Mouse (Mus musculus) lung, adult 2 months (tissue): Measurements from ENCODE around the gene Spink2. TPM values are rescaled to one million over a fixed set of nuclear protein-coding genes. Genes with fewer than 3 reads are reported as not detected.

ENCODE experiments used
- DNase-seq: peaks from one replicate; pipeline ENCODE4 v3.0.0; 2022
- H3K4me1 ChIP-seq: fragments of 200-500 bp; 2 replicates; pipeline ENCODE4 v1.6.1; 2011; ENCODE audit warnings: low read length; ENCODE audit not compliant: control insufficient read depth, insufficient read depth
- H3K4me3 ChIP-seq: fragments of 200-500 bp; replicated peaks from 2 replicates; pipeline ENCODE3; 2011; ENCODE audit warnings: low read depth, mild to moderate bottlenecking, control low read depth, low read length; ENCODE audit errors: extremely low read depth
- CTCF ChIP-seq: fragments of 200-500 bp; IDR thresholded peaks from 2 replicates; pipeline ENCODE4 v1.5.1; 2011; ENCODE audit warnings: mild to moderate bottlenecking, low read length, control low read depth; ENCODE audit not compliant: insufficient read depth
- POLR2A ChIP-seq: fragments of 200-500 bp; IDR thresholded peaks from 2 replicates; pipeline ENCODE4 v1.6.1; 2011; ENCODE audit warnings: low read depth, mild to moderate bottlenecking, control low read depth, low read length, borderline replicate concordance; ENCODE audit errors: extremely low read depth
- WGBS: fragments of 180-500 bp; shearing (Covaris S2); methylation state at CpG from one replicate; pipeline ENCODE4 v1.1.7; 2018; 5-methylcytosine and 5-hydroxymethylcytosine counted together
- polyA plus RNA-seq: library from polyadenylated mRNA; depleted of rRNA; stranded (reverse); fragments of >200 nt; gene quantifications from 2 replicates; pipeline ENCODE4 v1.2.3, GENCODE M21; 2012

The Spink2 gene
- polyA plus RNA-seq, 1 experiment, result 2.4 TPM

DNA sequence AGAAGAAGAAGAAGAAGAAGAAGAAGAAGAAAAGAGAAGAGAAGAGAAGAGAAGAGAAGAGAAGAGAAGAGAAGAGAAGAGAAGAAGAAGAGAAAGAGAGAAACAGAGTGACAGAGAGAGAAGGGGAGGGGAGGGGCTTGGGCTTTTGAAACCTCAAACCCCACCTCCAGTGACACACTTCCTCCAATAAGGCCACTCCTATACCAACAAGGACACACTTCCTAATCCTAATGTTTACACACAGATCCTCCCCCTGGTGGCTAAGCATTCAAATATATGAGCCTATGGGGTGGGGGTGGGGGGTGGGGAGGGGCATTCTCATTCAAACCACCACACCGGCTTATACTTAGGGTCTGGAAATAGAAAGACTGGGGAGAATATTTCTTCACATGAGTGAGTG is 27.9 kb downstream of the Spink2 start:
- H3K4me1 ChIP-seq, result no peaks in the 10 kb centered on the region
- TF ChIP-seq POLR2A (no peak), CTCF (no peak)
- DNase-seq, result no peak
- WGBS, result 32% methylated on average over 1 of the region's 1 CpGs
- no peak overlapping the region for H3K4me3 ChIP-seq

DNA sequence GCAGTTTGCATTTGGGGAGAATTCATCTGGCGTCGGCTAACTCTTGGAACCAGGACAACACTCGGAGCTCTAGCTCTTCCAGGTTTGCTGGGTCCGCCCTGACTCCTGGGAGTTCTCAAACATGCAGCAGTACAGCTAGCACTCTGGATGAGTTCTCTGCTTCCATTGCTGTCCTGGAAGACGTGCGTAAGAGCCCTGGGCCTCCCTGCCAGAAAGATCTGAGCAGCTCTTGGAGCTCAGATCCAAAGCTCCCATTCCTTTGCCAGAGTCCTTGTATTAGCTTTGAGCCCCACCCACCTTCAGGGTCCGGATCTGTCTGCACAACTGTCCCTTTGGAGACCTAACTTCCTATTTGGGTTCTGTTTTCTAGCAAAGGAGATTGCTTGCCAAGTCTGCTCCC is 29.8 kb downstream of the Spink2 start:
- Histone ChIP-seq H3K4me1 (no peaks in the 10 kb centered on the region), H3K4me3 (no peak overlapping the region)
- TF ChIP-seq POLR2A, result no peak
- TF ChIP-seq CTCF, result no peak
- no peak for DNase-seq
- WGBS, result 59% methylated on average over 7 of the region's 7 CpGs

DNA sequence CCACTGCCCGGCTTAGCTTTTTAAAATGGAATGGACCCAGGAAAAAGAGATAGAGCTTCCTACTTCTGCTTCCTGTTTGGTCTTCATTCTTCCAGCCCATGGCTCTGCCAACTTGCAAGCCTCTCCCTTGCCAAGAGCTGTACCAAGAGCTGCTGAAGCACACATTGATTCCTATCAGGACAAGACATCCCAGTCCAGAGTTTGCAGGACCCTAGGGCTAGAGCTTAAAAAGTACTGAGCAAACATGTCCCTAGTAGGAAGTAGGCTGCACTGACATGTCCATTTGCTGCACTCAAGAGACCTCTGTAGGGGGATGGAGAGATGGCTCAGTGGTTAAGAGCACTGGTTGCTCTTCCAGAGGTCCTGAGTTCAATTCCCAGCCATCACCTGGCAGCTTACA is 32.3 kb downstream of the Spink2 start:
- TF ChIP-seq CTCF (no peak), POLR2A (no peak)
- no peak overlapping the region for H3K4me3 ChIP-seq
- WGBS, result 63% methylated on average over 1 of the region's 1 CpGs
- H3K4me1 ChIP-seq, result no peaks in the 10 kb centered on the region
- no peak for DNase-seq

DNA sequence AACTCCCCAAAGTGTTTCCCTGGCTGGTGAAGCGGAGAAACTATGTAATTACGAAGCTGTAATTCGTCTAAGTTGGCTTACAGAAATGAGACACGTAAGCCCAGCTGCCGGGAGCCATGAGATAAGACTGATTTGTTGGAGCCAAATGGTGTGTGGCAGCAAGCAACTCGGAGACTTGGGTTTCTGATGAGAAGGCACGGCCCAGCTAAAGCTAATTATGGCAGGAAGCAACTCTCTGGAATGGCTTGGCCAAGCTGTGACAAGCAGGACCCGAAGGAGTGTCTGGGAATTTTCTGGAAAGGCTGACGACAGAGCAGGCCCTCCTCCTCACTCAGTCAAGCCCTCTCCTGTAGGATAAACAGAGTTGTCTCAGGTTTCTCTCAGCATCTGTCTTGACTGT is 33.3 kb downstream of the Spink2 start:
- no peak for DNase-seq
- no peaks in the 10 kb centered on the region for H3K4me1 ChIP-seq
- no peak overlapping the region for H3K4me3 ChIP-seq
- no peak for TF ChIP-seq POLR2A
- no peak for TF ChIP-seq CTCF
- 54% methylated on average over 9 of the region's 9 CpGs for WGBS

DNA sequence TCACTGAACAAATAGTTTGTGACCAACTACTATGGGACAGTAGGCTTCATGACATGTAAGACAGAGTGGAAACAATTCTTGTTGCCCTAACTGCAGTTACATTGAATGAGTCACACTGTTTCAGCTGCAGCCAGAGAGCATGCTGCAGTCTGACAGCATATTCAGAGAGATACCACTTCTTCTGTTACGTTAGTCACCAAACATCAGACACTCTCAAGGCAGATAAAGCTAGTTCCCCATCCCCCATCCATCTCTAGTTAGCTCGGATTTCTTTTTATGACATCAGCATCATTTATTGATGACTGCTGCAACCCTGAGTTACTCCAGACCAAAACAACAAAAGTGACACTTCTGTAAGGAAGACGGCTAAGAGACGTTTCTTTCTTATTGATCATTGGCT is 36.5 kb downstream of the Spink2 start:
- no peak overlapping the region for H3K4me3 ChIP-seq
- no peaks in the 10 kb centered on the region for H3K4me1 ChIP-seq
- 67% methylated on average over 4 of the region's 4 CpGs for WGBS
- TF ChIP-seq POLR2A (no peak), CTCF (no peak)
- DNase-seq, result no peak

DNA sequence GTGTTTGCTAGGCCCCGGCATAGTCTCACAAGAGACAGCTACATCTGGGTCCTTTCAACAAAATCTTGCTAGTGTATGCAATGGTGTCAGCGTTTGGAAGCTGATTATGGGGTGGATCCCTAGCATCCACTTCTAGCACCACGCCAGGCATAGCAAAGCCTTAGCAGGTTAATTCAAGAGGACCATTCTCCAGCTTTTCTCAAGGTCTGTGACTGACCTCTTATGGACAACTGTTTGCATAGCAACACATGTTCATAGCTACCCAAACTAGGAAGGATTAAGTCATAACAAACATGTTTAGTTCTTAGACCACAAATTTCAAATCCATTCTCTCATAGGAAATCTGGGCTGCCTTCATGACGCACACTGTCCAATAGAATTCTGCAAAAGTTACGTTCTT is 40.7 kb downstream of the Spink2 start:
- 54% methylated on average over 5 of the region's 5 CpGs for WGBS
- no peak for TF ChIP-seq POLR2A
- no peak for TF ChIP-seq CTCF
- H3K4me1 ChIP-seq, result peaks cover 7% of the 10 kb centered on the region
- no peak overlapping the region for H3K4me3 ChIP-seq
- DNase-seq, result no peak

DNA sequence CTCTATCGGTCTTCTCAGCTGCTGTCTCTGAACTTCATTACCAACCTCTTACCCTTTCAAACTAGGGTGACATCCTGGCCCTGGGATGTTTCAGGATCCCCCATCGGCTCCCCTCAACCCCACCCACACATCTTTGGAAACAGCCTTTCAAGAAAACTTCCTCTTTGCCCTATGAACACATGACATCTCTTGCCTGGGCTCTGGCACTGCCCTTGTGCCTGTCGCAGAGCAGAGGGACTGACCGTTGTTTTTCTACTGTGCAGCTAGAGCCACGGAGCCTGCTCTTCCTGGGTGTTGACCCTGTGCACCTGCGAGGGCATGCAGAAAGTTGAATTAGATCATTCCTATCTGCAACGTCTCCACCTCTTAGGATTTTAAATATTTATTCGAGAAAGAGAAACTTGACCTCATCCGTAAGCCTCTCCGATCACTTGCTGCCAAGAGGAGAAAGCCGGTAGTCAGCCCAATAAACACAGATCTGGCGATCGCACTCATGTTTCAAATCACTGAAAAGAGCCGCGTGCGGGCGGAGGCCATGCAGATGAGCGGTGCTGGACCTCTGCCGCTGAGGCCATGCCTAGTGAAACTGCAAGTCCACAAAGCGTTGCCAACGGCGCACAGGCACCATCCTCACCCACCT is 43.8 kb downstream of the Spink2 start:
- H3K4me3 ChIP-seq, result peak overlapping the region; percentile 37
- DNase-seq, result peak; percentile 46
- 44% methylated on average over 22 of the region's 22 CpGs for WGBS
- peaks cover 7% of the 10 kb centered on the region for H3K4me1 ChIP-seq
- TF ChIP-seq CTCF, result no peak
- no peak for TF ChIP-seq POLR2A

DNA sequence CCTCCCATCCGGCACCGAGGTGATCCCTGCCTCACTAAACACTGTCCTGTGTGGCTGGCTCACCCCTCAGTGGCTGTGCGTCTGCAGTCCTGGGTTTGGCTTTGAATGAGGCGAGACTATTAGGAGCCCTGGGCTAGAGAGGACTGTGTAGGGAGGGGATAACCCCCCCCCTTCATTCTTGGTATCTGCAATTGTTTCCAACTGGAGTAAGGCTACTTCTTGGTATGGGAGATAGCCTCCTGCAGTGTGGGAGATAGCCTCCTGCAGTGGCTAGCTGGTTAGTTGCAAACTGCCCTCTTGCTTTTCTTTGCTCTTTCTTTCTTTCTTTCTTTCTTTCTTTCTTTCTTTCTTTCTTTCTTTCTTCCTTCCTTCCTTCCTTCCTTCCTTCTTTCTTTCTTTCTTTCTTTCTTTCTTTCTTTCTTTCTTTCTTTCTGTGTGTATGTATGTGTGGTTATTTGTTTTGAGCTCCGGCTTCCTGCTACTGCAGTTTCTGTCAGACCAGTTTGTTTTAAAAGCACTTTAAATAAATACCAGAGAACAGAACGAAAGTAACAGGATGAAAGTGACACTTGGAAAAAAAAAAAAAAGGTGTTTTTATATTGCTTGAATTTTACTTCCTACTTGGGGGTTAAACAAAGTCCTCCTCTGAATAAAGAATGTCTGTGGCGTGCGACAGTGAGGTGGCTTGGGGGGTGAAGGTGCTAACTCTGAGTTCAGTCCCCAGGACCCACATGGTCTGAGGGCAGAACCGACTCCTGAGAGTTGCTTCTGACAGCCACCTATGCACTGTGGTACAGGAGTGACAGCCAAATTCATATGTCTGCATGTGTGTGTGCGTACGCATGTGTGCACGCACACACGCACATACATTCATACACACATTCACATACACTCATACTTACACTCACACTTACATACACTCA is 45.3 kb downstream of the Spink2 start:
- WGBS, result 59% methylated on average over 13 of the region's 13 CpGs
- DNase-seq, result no peak
- no peak for TF ChIP-seq CTCF
- no peak for TF ChIP-seq POLR2A
- H3K4me3 ChIP-seq, result no peak overlapping the region
- peaks cover 7% of the 10 kb centered on the region for H3K4me1 ChIP-seq

DNA sequence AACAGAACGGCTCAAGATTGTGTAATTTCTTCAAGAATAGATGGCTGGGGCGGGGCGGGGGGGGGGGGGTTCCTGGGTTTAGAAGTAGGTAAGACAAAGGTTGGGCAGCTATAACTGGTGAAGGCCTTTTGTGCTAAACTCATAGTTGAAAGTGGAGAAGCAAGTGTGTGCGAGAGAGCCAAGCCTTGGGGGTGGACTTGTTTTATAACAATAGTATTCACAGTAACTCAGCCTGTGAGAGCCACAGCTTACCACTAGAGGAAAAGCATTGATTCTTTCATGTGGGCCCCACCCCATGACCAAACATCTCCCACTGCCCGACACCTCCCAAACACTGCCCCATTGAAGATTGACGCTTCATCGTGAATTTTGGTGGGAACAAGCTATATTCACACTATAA is 47.7 kb downstream of the Spink2 start:
- H3K4me1 ChIP-seq, result peaks cover 7% of the 10 kb centered on the region
- H3K4me3 ChIP-seq, result no peak overlapping the region
- TF ChIP-seq POLR2A, result no peak
- no peak for TF ChIP-seq CTCF
- DNase-seq, result no peak
- WGBS, result 62% methylated on average over 7 of the region's 7 CpGs
